Mouse (Mus musculus) lung, adult 2 months (tissue): ENCODE data around the gene Aatf. TPM values are rescaled to one million over a fixed set of nuclear protein-coding genes. Genes with fewer than 3 reads are reported as not detected.
"Not testable (repeated sequence)": the region's sequence is repeated elsewhere in the genome, so short reads cannot be mapped to it uniquely, and the experiment has no call there.

ENCODE experiments used
- DNase-seq: peaks from one replicate; pipeline ENCODE4 v3.0.0; 2022
- H3K4me1 ChIP-seq: fragments of 200-500 bp; 2 replicates; pipeline ENCODE4 v1.6.1; 2011; ENCODE audit warnings: low read length; ENCODE audit not compliant: control insufficient read depth, insufficient read depth
- H3K4me3 ChIP-seq: fragments of 200-500 bp; replicated peaks from 2 replicates; pipeline ENCODE3; 2011; ENCODE audit warnings: low read depth, mild to moderate bottlenecking, control low read depth, low read length; ENCODE audit errors: extremely low read depth
- CTCF ChIP-seq: fragments of 200-500 bp; IDR thresholded peaks from 2 replicates; pipeline ENCODE4 v1.5.1; 2011; ENCODE audit warnings: mild to moderate bottlenecking, low read length, control low read depth; ENCODE audit not compliant: insufficient read depth
- POLR2A ChIP-seq: fragments of 200-500 bp; IDR thresholded peaks from 2 replicates; pipeline ENCODE4 v1.6.1; 2011; ENCODE audit warnings: low read depth, mild to moderate bottlenecking, control low read depth, low read length, borderline replicate concordance; ENCODE audit errors: extremely low read depth
- WGBS: fragments of 180-500 bp; shearing (Covaris S2); methylation state at CpG from one replicate; pipeline ENCODE4 v1.1.7; 2018; 5-methylcytosine and 5-hydroxymethylcytosine counted together
- polyA plus RNA-seq: library from polyadenylated mRNA; depleted of rRNA; stranded (reverse); fragments of >200 nt; gene quantifications from 2 replicates; pipeline ENCODE4 v1.2.3, GENCODE M21; 2012; rRNA removed

Gene Aatf
- polyA plus RNA-seq, 1 experiment, result 4.4 TPM

- no peak for TF ChIP-seq CTCF
- TF ChIP-seq POLR2A, result no peak
- no peak for DNase-seq
- Histone ChIP-seq H3K4me3 (no peak overlapping the region), H3K4me1 (peaks cover 2% of the 10 kb centered on the region; the same call in 1 of the 2 replicates)
- 60% methylated on average over 7 of the region's 7 CpGs for WGBS
These were observed 119.8 kb downstream of the Aatf start for GRCm38 (mm10) chr11:84393571-84393970.

GRCm38 (mm10) chr11:84392066-84392465, 121.3 kb downstream of the Aatf start:
- not testable (repeated sequence) for H3K4me3 ChIP-seq, DNase-seq, H3K4me1 ChIP-seq
- 88% methylated on average over 7 of the region's 7 CpGs for WGBS

GRCm38 (mm10) chr11:84391126-84391525, 122.2 kb downstream of the Aatf start:
- H3K4me1 ChIP-seq, result peaks cover 2% of the 10 kb centered on the region; the same call in 1 of the 2 replicates
- TF ChIP-seq POLR2A (no peak), CTCF (no peak)
- H3K4me3 ChIP-seq, result no peak overlapping the region
- WGBS, result 84% methylated on average over 8 of the region's 8 CpGs
- DNase-seq, result no peak

- Histone ChIP-seq H3K4me3 (no peak overlapping the region), H3K4me1 (no peaks in the 10 kb centered on the region)
- WGBS, result 60% methylated on average over 6 of the region's 6 CpGs
- TF ChIP-seq CTCF (no peak), POLR2A (no peak)
- peak; percentile 24 for DNase-seq
These were observed 124.0 kb downstream of the Aatf start for GRCm38 (mm10) chr11:84389332-84389731.

- no peak for DNase-seq
- Histone ChIP-seq H3K4me3 (no peak overlapping the region), H3K4me1 (no peaks in the 10 kb centered on the region)
- WGBS, result 92% methylated on average over 6 of the region's 6 CpGs
- TF ChIP-seq CTCF, result no peak
- no peak for TF ChIP-seq POLR2A
These were observed 129.4 kb downstream of the Aatf start for GRCm38 (mm10) chr11:84383891-84384290.

- WGBS, result 95% methylated on average over 13 of the region's 13 CpGs
- Histone ChIP-seq H3K4me3 (no peak overlapping the region), H3K4me1 (no peaks in the 10 kb centered on the region)
- no peak for TF ChIP-seq CTCF
- no peak for TF ChIP-seq POLR2A
- DNase-seq, result no peak
These were observed 130.9 kb downstream of the Aatf start for GRCm38 (mm10) chr11:84382450-84382849.

- TF ChIP-seq POLR2A (no peak), CTCF (no peak)
- Histone ChIP-seq H3K4me3 (no peak overlapping the region), H3K4me1 (no peaks in the 10 kb centered on the region)
- WGBS, result 94% methylated on average over 13 of the region's 13 CpGs
- DNase-seq, result no peak
These were observed 136.6 kb downstream of the Aatf start for GRCm38 (mm10) chr11:84376510-84377365.

- Histone ChIP-seq H3K4me3 (no peak overlapping the region), H3K4me1 (no peaks in the 10 kb centered on the region)
- DNase-seq, result no peak
- 73% methylated on average over 3 of the region's 3 CpGs for WGBS
- TF ChIP-seq POLR2A (no peak), CTCF (no peak)
These were observed 137.3 kb downstream of the Aatf start for GRCm38 (mm10) chr11:84375951-84376496.

- Histone ChIP-seq H3K4me3 (no peak overlapping the region), H3K4me1 (no peaks in the 10 kb centered on the region)
- WGBS, result 95% methylated on average over 4 of the region's 4 CpGs
- DNase-seq, result no peak
- TF ChIP-seq POLR2A, result no peak
- no peak for TF ChIP-seq CTCF
These were observed 140.2 kb downstream of the Aatf start for GRCm38 (mm10) chr11:84373122-84373521.

Other genes with a start within 250 kb of the Aatf start
- not detected in 2 replicates for gene Lhx1, start 12.0 kb upstream of the Aatf start, polyA plus RNA-seq